Mouse (Mus musculus) left cerebral cortex, adult 11 months (tissue): ENCODE results near the gene Reep6.
A peak's percentile ranks its signal among the peaks of the same experiment; 100 is the strongest.

Experiments used
- DNase-seq: peaks from one replicate; pipeline ENCODE4 v3.0.0; 2022; ENCODE audit warnings: low spot score

Gene Reep6

DNA sequence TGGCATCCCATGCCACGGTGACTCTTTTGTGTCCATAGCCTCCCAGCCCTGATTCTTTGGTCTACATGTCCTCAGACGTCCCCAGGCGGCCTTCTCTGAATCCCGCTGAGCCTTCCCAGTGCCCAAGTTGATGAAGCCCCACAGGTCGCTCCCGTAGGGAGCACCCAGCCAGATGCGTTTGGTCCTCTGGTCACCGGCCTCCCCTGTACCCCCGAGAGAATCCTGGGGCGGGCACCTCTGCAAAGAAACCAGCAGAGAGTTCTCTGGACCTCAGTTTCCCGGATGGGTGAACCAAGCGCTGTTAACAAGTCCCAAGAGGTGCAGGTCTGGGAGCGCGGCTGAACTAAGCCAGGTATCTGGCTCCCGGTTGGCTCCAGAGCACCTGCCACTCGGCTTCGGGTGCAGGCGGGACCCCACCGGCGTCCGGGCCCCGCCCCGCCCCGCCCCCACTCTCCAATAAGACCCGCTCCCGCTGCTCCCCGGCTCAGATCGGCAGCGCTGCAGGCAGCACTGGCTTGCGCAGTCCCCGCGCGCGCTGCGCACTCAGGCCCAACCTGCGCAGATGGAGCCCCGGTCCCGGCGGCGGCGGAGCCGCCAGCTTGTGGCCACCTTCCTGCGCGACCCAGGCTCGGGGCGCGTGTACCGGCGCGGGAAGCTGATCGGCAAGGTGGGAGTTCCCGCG, 26.4 kb downstream of the Reep6 start, which contains the start of gene Plk5:
Gene Plk5, plus strand, starts transcription at position 459 of the 682 bp plus-strand sequence.
- no peak for DNase-seq

DNA sequence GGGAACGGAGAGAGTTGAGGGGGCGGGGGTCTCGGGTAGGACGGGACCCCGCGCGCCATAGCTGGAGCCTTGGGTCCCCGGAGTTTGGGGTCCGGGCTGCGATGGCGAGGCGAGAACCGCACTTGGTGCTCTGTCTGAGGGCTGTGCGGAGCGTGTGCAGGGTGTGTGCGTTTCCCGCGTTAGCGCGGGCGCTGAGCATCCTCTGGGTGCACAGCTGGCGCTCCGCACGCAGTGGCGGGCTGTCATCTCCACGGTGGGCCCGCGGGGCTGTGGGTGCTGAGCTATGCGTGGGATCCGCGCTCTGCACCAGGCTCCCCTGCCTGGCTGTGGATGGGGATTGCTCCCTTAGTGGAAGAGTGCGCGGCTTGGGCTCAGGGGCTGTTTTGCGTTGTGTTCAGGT, 27.0 kb downstream of the Reep6 start:
- no peak for DNase-seq

DNA sequence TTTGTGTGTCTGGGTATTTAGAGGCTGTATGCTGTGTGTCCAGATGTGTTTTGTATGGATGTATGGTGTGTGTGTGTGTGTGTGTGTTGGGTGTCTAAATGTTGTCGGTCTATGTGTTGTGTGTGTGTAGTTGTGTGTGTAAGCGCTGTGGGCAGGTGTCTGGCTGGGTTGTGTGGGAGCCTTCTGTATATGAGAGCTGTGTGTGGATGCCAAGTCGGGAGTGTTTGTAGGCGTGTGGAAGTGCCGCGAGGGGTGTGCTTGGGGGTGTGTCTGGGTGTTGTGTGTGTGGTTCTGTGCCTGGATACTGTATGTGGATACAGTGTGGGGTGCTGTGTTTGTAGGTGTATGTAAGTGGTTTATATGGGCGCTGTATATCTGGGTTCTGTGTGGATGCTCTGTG, 27.6 kb downstream of the Reep6 start:
- DNase-seq = no peak

DNA sequence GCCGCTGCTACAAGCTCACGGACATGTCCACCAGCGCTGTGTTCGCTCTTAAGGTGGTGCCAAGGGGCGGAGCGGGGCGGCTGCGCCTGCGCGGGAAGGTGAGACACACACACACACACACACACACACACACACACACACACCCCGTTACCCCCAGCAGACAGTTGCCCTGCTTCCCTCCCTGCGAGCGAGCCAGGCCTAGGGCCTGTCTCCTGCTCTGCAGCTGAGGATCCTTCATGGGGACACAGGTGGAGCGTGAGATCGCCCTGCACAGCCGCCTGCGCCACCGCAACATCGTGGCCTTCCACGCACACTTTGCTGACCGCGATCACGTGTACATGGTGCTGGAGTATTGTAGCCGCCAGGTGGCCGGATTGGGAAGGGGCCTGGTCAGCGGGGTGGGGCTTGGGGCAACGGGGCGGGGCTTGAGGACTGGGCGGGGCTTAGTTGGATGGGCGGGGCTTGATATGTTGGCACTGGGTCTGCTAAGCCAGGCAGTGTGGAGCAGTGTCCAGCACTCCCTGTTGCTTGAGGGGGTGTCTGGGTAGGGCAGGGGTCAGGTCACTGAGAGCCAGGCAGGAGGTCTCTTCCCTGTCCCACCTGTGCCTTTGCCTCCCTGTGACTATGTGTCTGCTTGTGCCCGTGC, 28.4 kb downstream of the Reep6 start:
- no peak for DNase-seq

GRCm38 (mm10) chr10:80363734-80364133, 34.0 kb downstream of the Reep6 start:
- no peak for DNase-seq

DNA sequence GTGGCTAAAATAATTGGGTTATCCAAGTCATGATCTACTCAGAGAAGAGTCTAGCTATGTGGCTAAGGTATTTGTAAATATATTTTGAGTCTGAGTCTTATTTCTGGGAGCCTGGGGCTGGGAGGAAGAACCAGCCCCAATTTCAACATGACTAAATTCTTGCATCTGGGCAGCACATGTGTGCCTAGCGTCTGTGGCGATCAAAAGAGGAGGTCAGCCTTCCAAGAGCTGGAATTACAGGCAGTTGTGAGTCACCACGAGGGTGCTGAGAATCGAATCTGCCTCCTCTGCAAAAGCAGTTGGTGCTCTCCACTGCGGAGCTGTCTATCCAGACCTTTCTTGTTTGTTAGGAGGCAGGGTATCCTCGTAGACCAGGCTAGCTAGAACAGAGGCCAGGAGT, 36.0 kb downstream of the Reep6 start:
- DNase-seq = no peak

DNA sequence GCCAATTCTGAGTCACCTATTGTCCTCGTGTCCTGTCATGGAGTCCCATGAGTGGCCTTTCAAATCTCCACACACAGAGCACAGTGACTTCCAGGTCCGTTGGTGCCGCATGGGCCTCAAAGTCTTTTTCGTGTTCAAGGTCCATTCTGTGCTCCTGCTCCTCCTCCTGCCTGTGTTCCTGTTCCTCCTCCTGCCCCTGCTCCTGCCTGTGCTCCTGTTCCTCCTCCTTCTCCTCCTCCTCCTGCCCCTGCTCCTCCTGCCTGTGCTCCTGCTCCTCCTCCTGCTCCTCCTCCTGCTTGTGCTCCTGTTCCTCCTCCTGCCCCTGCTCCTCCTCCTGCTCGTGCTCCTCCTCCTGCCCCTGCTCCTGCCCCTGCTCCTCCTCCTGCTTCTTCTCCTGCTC, 38.2 kb downstream of the Reep6 start:
- no peak for DNase-seq

- DNase-seq = no peak
Observed at GRCm38 (mm10) chr10:80368392-80368791, 38.6 kb downstream of the Reep6 start.

DNA sequence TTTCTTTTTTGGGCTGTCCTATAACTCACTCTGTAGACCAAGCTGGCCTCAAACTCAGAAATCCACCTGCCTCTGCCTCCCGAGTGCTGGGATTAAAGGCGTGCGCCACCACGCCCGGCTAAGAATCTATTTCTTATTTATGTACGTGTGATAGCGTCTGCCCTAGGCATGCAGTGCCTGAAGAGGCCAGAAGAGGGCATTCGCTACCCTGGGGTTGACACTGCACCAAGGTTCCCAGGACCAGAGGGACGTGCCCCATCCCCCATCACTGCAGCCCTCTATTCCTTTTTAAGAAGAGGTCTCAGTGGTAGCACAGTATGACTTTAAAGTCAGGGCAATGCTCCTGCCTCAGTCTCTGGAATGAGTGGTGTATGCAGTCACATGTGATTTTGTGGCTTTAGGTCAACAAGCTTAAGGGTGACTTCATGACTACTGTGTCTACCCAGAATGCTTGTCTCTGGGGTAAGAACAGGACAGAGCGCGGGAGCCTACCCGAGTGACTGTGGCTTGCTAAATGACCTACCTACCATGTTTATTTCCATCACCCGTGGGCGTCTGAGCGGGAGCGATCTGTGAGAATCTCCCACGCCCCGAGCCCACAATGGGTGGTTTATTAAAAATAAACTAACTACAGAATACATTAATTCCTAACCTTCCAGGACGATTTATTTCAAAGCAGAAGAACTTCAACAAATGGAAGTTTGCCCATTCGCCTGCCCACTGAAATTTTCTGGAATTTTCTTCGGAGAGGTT, 40.4 kb downstream of the Reep6 start:
- DNase-seq = no peak

DNA sequence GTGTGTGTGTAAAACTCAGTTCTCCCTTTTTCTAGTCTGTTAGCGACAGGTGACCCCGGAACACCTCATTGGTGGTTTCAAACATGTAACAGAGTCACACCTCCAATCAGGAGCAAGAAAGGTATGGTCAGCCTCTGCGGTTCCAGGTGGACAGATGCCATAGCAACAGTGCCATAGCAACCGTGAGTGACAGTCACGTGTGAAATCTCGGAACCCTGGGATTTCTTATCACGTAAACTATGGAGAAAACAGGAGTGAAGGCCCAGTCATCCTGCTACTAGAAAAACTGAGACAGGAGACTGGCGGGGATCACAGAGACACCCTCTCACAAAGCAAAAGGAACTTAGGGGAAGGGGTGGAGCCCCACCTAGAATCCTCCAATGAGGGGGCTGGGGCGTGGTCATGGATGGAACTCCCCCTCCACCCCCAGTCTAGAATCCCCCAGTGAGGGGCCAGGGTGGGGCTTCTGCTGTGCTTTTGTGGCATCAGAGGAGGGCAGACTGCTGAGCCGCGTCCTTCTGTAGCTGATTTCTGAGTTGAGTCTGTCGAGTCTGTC, 41.7 kb downstream of the Reep6 start:
- DNase-seq = no peak

- no peak for DNase-seq
Observed at GRCm38 (mm10) chr10:80371983-80372382, 42.2 kb downstream of the Reep6 start.

DNA sequence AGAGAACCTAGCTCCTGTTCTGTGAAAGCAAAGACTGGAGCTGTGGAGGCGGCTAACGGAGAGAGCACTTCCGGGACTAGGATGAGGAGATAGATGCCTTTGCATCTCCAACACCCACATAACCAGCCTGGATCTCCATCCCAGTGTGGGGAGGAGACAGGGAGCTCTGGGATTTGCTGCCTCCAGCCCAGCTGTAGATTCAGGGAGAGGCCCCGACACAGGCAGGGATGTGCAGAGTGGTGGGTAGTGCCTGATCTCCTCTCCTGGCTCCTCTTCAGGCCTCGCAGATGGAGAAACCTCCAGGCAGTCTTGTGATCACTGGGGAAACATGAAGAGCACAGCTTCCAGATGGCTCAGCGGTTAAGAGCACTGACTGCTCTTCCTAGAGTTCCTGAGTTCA, 43.0 kb downstream of the Reep6 start:
- no peak for DNase-seq

GRCm38 (mm10) chr10:80374063-80374462, 44.3 kb downstream of the Reep6 start:
- no peak for DNase-seq

GRCm38 (mm10) chr10:80376160-80376559, 46.4 kb downstream of the Reep6 start:
- peak; percentile 79 for DNase-seq

GRCm38 (mm10) chr10:80377716-80378115, 48.0 kb downstream of the Reep6 start:
- DNase-seq = no peak

DNA sequence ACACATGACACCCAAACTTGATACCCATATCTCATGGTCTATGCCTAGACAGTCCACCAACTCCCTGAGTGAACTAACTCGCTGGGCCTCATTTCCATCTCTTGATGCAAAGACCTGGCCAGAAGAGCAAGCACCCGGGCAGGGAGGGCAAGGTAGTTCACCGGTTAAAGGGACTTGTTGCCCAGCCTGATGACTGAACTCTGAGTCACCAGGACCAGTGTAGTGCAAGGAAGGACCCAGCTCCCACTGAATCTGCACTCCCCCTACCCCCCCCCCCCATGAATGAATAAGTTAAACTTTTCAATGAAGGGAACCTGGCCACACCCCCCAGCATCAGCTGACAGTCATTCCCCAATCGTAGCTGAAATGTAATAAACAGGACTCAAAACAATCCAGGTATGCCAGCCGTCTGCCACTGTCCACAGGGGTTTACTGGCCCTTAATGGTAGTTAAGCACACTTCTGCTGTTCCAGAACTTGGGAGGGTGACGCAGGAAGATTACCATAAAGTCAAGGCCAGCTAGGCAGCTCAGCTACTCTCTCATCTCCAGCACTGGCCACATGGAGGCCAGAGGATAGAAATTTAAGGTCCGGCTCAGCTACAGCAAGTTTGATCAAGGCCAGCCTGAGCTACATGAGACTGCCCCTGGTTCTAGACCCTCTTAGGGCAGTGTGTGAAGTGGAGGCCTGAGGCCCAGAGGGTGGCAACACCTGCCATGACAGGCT, 53.0 kb downstream of the Reep6 start:
- no peak for DNase-seq

DNA sequence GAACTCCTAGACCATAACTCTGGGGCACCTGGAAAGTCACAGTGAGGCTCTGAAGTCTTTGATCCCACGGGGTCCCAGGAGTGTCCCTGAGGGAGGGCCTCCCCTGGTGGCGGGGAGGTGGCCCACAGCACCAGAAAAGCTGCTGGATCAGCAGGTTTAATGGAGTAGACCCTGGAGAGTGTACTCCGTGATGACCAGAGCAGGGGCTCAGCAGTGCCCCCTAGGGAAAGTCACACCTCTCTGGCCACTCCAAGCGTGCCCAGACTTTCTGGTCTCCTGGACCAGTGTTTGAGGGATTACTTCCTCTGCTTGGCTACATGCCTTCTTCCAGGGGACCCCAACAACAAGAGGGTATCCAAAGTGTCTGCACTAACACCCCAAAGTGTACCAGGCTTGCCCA, 53.7 kb downstream of the Reep6 start:
- no peak for DNase-seq

DNA sequence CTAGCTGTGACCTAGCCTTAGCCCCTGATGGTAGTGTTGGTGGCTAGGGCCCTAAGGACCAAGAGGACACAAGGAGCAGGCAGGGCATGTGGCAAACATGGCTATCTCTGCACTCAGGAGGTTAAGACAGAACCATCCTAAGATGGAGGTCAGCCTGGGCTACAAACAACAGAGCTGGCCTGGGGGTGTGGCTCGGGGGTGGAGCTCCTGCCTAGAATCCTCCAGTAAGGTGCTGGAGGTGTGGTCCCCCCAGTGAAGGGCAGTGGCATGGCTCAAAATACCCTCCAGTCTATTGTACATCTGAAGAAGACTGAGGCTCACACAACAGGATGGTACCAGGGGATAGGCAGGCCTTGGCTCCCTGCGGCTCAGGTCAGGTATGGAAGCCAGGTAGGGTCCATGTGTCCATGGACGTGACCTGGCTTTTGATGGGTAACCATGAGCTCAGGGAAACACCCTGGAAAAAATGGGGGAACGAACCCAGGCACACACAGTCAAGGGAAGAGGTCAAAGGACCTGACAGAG, 54.4 kb downstream of the Reep6 start:
- DNase-seq = no peak

DNA sequence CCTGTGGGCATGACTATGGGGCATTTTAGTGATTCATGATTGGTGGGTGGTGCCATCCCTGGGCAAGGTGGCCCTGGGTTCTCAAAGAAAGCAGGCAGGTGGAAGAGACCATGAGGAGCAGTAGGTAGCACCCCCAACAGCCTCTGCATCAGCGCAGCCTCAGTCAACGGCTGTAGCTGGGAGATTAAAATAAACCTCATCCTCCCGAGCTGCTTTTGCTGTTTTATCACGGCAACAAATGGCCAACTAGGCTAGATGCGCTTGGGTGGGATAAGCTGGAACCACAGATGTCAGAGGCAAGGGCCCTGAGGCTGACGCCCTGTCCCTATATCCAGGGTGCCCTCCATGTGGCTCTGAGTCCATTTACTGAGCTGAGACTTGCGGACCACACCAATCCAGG, 55.0 kb downstream of the Reep6 start:
- DNase-seq = no peak

- DNase-seq = no peak
Observed at GRCm38 (mm10) chr10:80385310-80385709, 55.6 kb downstream of the Reep6 start.
